Comparison of ENCODE assay signal across 8 mouse cellular contexts in the genomic region with DNA sequence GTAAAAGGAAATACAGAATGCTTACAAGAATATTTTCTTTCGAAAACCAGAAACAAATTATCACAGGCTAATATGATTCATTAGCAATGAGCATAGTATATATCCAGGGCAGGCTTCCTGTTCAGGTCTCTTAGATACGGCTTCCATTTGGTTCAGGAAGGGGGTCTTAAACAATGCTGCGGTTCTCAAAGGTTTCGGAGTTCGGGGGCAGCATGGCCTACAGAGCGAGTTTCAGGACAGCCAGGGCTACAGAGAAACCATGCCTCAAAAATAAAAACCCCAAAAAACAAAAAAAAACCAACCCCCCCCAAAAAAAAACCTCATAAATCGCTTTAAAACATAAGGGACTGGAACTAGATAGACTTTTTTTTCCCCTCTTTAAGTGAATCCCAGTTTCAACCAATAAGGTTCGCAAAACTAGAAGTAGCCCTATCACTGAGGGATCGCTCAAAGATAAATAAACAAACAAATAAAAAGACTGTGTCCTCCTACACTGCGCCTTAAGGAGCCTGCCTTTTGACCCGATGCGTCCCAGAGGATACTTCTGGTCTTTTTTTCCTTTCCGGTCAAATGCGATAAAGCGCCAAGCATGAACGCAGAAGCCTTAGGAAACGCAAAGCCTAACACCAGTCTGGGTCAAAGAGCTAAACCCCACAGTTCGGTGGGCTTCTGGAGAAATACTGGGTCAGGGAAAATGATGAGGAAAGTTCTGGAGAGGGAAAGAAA. TPM values are rescaled to one million over a fixed set of nuclear protein-coding genes. Genes with fewer than 3 reads are reported as not detected.
DNase-seq lines count a peak whose midpoint lies in the region; ATAC-seq lines count a peak whose summit lies in the region.

No protein-coding gene starts in this region.

- no peaks in the 10 kb centered on the region for H3K27me3 ChIP-seq in kidney, embryonic 16.5 days (ENCODE audit: insufficient read depth, low read length)
- no peaks in the 10 kb centered on the region for H3K27me3 ChIP-seq in heart, embryonic 16.5 days (ENCODE audit: control insufficient read depth, insufficient read depth, low read length)
- no peaks in the 10 kb centered on the region for H3K27me3 ChIP-seq in midbrain, embryonic 11.5 days (ENCODE audit: control insufficient read depth, insufficient read depth, low read length)

- H3K4me3 ChIP-seq in kidney, embryonic 16.5 days (ENCODE audit: low read length): peak overlapping the region; percentile 87
- peak overlapping the region; percentile 62 for H3K4me3 ChIP-seq in heart, embryonic 16.5 days (ENCODE audit: low read length)
- peak overlapping the region; percentile 87 for H3K4me3 ChIP-seq in midbrain, embryonic 11.5 days (ENCODE audit: low read depth, low read length)

- H3K4me2 ChIP-seq in kidney, embryonic 16.5 days (replicated peaks; ENCODE audit: low read depth, low read length): peak overlapping the region; percentile 68
- H3K4me2 ChIP-seq in heart, embryonic 16.5 days (ENCODE audit: low read depth, low read length): peak overlapping the region; percentile 93
- H3K4me2 ChIP-seq in midbrain, embryonic 11.5 days: peak overlapping the region; percentile 59

- H3K4me1 ChIP-seq in kidney, embryonic 16.5 days (ENCODE audit: insufficient read depth, low read length): peaks cover 27% of the 10 kb centered on the region
- H3K4me1 ChIP-seq in heart, embryonic 16.5 days (ENCODE audit: control insufficient read depth, insufficient read depth, low read length): peaks cover 34% of the 10 kb centered on the region
- peaks cover 17% of the 10 kb centered on the region for H3K4me1 ChIP-seq in midbrain, embryonic 11.5 days (ENCODE audit: control insufficient read depth, insufficient read depth, low read length)

- under 1% methylated on average over 18 of the region's 18 CpGs for WGBS in kidney, embryonic 16.5 days
- under 1% methylated on average over 18 of the region's 18 CpGs for WGBS in heart, embryonic 16.5 days
- under 1% methylated on average over 18 of the region's 18 CpGs for WGBS in midbrain, embryonic 11.5 days

- H3K27ac ChIP-seq in kidney, embryonic 16.5 days (ENCODE audit: low read length): peak overlapping the region; percentile 100
- peak overlapping the region; percentile 97 for H3K27ac ChIP-seq in heart, embryonic 16.5 days (ENCODE audit: low read length)
- peak overlapping the region; percentile 95 for H3K27ac ChIP-seq in midbrain, embryonic 11.5 days (ENCODE audit: low read depth, low read length)

- DNase-seq in kidney, postnatal 25 days: no peak
- DNase-seq in ZHBTc4 (ENCODE audit: low read depth, low spot score): peak; percentile 23
- no peak for DNase-seq in midbrain, embryonic 11.5 days (ENCODE audit: low spot score, missing footprints)
- DNase-seq in cerebellum, postnatal 14 days: no peak
- DNase-seq in frontal cortex, postnatal 14 days (ENCODE audit: low spot score in 2 of 2): no peak
- no peak for DNase-seq in testis, postnatal 14 days (ENCODE audit: low spot score)

- H3K9ac ChIP-seq in kidney, embryonic 16.5 days (replicated peaks; ENCODE audit: low read length): peak overlapping the region; percentile 95
- peak overlapping the region; percentile 83 for H3K9ac ChIP-seq in heart, embryonic 16.5 days (ENCODE audit: low read length)
- peak overlapping the region; percentile 92 for H3K9ac ChIP-seq in midbrain, embryonic 11.5 days (ENCODE audit: low read length)

- no peaks in the 10 kb centered on the region for H3K9me3 ChIP-seq in kidney, embryonic 16.5 days (ENCODE audit: low read length)
- H3K9me3 ChIP-seq in heart, embryonic 16.5 days (replicated peaks; ENCODE audit: control insufficient read depth, low read length): no peaks in the 10 kb centered on the region
- no peaks in the 10 kb centered on the region for H3K9me3 ChIP-seq in midbrain, embryonic 11.5 days (ENCODE audit: control insufficient read depth, low read length)

- H3K36me3 ChIP-seq in kidney, embryonic 16.5 days (ENCODE audit: insufficient read depth, low read length): peaks cover 13% of the 10 kb centered on the region
- peaks cover 13% of the 10 kb centered on the region for H3K36me3 ChIP-seq in heart, embryonic 16.5 days (ENCODE audit: control insufficient read depth, insufficient read depth)
- H3K36me3 ChIP-seq in midbrain, embryonic 11.5 days (ENCODE audit: control insufficient read depth, insufficient read depth, low read length): peaks cover 7% of the 10 kb centered on the region

- ATAC-seq in kidney, embryonic 16.5 days (ENCODE audit: low FRiP score, low TSS enrichment): no peak; the same call in 1 of the 2 replicates
- ATAC-seq in heart, embryonic 16.5 days (replicated peaks; ENCODE audit: extremely low read depth, insufficient read depth, low FRiP score): 0 out of 2 replicates have a peak, but pooled peaks have one; percentile 2
- ATAC-seq in midbrain, embryonic 11.5 days (ENCODE audit: low FRiP score): peak; percentile 10; the same call in 1 of the 2 replicates

RNA-seq across cellular contexts. Expression of a gene that starts 0.7 kb away (rescaled TPM):
- 105 and 123 TPM in 2 replicates for polyA plus RNA-seq in kidney, embryonic 16.5 days (2015; fragmentation: Nextera tagmentation; extraction: Ambion mirVana)
- polyA plus RNA-seq in heart, embryonic 16.5 days (2015; fragmentation: Nextera tagmentation; extraction: Ambion mirVana): 70.6 and 83.9 TPM in 2 replicates
- polyA plus RNA-seq in midbrain, embryonic 11.5 days (2014; fragmentation: Nextera tagmentation; extraction: Ambion mirVana): 168 and 191 TPM in 2 replicates

RNA-seq across cellular contexts. Expression of a gene that starts 1.0 kb away (rescaled TPM):
- polyA plus RNA-seq in kidney, embryonic 16.5 days (2015; fragmentation: Nextera tagmentation; extraction: Ambion mirVana): 26.4 and 34.9 TPM in 2 replicates
- polyA plus RNA-seq in heart, embryonic 16.5 days (2015; fragmentation: Nextera tagmentation; extraction: Ambion mirVana): 16.4 and 17.8 TPM in 2 replicates
- polyA plus RNA-seq in midbrain, embryonic 11.5 days (2014; fragmentation: Nextera tagmentation; extraction: Ambion mirVana): 33.6 and 34.4 TPM in 2 replicates

RNA-seq across cellular contexts. Expression of a gene that starts 27.6 kb away (rescaled TPM):
- polyA plus RNA-seq in kidney, embryonic 16.5 days (2015; fragmentation: Nextera tagmentation; extraction: Ambion mirVana): 69.3 and 78.6 TPM in 2 replicates
- 53.5 and 58.5 TPM in 2 replicates for polyA plus RNA-seq in heart, embryonic 16.5 days (2015; fragmentation: Nextera tagmentation; extraction: Ambion mirVana)
- 80.8 and 84.7 TPM in 2 replicates for polyA plus RNA-seq in midbrain, embryonic 11.5 days (2014; fragmentation: Nextera tagmentation; extraction: Ambion mirVana)
